Mouse (Mus musculus): ENCODE measurements at regions not wholly inside any gene's neighbourhood (a gene's known extent, or its start where the extent isn't known, plus 50 kb on each side); places are given as distances from the start of the nearest gene placed in this dataset.

DNA sequence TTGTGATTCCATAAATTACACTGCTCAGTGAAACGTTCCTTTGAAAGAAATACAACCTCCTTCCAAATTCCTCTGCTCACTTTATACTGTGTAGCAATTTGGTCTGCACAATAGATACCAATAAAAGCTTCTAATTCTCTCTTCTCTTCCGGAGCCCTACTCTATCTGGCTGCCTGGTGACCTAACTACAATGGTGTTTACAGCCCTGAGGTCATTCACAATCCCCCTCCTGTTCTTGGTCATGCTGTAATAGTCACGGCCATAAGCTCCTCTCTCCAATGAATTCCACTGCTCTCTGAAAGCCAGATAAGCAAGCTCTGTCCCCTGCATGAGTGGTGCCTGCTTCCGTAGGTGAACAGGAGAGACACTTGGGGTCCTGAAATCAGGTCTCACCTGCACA is 195.8 kb upstream of the Sox11 start:
- 28% methylated on average over 4 of the region's 4 CpGs for WGBS
- DNase-seq (ENCODE audit: low read depth, low spot score) = no peak

DNA sequence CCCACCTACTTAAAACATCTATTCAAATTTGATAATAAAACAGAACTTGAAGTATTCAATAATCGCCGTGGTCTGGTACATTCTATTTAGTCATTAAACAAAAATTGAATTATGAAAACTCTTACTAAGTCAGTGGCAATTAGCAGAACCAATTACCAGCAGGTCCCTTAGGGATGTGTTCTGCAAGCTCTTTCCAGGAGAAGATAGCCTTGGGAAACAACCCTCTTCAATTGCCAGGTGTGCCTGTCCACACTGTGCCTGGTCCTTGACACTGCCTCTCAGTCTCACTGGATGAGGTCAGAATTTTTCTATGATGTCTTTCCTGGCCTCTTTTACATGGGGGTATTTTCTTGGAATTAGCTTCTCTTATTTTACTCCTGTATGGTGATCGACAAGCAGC is 195.1 kb upstream of the Sox11 start:
- WGBS = 69% methylated on average over 3 of the region's 3 CpGs
- no peak for DNase-seq (ENCODE audit: low read depth, low spot score)

DNA sequence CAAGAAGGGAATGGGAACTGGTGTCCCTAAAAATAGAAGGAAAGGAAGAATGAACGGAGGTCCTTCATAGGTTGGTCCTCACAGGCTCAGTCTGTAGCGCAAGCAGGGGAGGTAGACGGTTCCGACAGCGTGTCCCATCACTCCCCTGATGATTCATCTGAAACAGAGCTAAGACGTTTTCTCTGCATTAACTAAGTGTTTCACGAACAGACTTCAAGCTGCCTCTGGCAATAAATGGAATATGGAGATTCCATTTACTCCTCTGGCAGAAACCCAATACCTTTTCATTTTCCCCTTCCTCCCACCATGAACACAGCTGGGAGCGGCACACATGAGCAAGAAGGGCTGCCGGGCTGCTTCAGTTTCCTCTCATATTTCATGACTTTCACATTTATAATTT is 194.6 kb upstream of the Sox11 start:
- WGBS = 52% methylated on average over 9 of the region's 9 CpGs
- no peak for DNase-seq (ENCODE audit: low read depth, low spot score)

DNA sequence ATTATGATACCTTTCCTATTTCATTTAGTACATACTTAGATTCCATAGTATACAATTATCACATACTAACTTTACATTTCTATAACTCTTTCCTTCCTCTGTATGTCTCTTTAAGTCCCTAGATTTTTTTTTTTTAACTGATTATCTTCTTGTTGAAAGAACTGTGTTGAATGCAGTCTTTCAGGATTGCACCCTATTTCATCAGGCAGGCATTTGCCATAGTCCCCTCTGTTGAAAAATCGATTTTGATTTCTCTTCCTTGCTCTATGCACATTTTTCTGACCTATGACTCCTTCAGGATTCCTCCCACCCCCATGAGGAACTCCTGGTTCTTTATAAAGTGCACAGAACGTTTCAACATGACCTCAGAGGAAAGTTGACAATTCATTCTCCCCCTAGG is 183.2 kb upstream of the Sox11 start:
- DNase-seq (ENCODE audit: low read depth, low spot score) = no peak
- 40% methylated on average over 2 of the region's 2 CpGs for WGBS

DNA sequence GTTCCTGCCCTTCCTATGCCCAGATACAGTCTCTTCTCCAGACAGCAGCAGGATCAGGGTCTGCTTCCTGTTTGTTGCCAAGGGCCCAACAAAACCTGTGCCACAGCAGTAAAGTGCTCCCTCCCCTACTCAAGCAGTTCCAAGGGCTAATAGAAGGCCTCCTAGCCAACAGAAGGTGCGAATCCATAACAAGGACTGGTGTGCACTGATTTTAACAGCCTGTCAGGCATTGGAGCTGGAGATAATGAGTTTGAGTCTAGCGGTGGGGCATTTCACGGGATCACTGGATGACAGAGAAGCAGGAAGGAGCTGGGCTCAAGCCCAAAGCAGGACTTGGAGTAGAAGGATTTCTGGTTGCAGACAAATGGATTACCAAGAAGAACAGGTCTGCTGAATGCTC is 170.9 kb upstream of the Sox11 start:
- WGBS = 70% methylated on average over 3 of the region's 3 CpGs
- DNase-seq (ENCODE audit: low read depth, low spot score) = no peak

DNA sequence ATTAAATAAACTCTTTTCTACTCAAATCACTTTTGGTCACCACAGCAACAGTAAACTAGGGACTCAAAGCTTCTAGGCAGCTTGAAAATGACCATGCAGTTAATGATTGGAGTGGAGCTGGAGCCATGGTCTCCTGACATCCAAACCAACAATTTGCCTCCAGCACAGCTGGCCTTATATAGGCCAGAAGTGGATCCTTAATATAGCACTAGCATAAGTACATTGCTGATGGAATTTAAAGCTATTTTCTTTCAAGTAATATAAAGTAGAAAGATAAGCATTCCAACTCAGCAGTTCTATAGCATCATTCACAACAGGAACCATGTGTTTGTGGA is 165.8 kb upstream of the Sox11 start:
- no peak for DNase-seq (ENCODE audit: low read depth, low spot score)

DNA sequence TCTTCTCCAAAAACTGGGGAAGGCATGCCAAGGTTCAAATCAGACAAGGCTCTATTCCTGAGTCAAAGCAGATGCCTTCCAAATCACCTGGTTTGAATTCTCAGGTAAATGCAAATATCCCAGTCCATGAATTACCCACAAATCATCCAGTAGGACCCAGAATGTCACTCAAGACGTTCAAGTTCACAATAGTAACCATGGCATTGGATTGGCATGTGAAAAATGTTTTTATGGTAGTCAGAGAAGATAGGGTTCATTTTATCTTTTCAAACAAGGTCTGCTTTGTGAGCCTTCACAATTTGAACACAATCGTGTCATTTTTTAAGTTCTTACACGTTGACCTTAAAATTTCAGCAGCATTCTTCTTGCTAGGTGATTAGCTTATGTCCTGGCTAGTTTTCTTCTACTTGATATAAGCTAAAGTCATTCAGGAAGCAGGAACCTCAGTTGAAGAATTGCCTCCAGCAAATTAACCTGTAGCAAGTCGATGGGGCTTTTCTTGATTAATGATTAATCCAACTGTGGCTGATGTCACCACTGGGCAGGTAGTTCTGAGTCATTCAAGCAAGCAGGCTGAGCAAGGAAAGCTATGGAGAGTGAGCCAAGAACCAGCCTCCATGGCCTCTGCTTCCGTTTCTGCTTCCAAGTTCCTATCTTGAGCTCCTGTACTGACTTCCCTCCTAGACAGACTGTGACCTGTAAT is 165.3 kb upstream of the Sox11 start:
- WGBS = 25% methylated on average over 5 of the region's 5 CpGs
- peak; percentile 68 for DNase-seq (ENCODE audit: low read depth, low spot score)

DNA sequence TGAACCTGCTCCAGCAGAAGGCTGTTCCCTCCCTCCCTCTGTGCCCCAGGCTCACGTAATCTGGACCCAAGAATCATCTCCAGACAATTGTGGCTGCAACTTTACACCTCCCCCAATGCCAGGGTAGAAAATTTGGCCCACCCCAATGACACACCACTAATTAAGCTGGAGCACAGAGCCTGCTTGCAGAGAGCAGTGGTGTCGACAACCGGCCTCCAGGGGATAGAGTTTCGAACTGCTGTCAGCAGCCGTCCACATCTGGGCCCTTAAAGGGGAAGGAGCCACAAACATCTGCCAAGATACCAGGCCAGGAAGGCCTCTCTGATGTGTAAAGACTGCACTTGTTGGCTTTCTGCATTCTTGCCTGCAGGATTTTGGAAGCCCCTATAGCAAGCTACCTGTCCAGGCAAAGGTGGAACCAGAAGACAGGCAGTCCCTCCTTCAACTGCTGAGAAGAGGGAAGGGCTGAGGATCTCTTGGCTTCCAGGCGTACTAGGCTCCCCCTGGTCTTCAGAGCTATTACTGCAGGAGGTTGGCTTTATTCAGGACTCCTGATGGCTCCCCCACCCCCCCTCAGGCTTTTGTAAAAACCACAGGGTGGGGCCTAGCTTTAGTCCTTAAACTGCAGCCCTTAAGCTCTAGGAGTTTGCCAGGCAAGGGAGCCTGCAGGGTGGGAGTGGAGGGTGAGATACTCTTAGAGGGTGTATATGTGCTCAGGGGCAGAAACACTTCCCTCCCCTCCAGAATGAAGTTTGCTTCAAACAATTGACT is 160.5 kb upstream of the Sox11 start:
- no peak for DNase-seq (ENCODE audit: low read depth, low spot score)
- WGBS = 60% methylated on average over 6 of the region's 6 CpGs

DNA sequence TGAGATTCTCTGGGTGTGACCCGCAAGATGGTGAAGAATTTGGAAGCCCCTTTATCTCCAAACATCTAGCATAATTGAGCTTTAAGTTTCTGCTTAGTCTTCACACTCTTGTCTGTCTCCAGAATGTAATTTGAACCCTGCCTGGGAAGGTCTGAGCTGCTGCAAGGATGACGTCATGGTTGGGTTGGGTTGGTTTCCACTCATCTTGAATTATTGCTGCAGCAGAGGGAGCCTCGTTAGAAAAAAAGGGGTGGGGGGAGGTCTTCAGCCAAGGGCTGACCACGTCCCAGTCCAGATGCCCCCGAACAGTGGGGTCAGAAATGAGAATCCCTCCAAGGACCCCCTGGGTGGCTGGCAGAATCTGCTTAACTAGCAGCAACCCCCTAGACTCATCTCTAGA is 158.1 kb upstream of the Sox11 start:
- 45% methylated on average over 5 of the region's 5 CpGs for WGBS
- DNase-seq (ENCODE audit: low read depth, low spot score) = no peak

DNA sequence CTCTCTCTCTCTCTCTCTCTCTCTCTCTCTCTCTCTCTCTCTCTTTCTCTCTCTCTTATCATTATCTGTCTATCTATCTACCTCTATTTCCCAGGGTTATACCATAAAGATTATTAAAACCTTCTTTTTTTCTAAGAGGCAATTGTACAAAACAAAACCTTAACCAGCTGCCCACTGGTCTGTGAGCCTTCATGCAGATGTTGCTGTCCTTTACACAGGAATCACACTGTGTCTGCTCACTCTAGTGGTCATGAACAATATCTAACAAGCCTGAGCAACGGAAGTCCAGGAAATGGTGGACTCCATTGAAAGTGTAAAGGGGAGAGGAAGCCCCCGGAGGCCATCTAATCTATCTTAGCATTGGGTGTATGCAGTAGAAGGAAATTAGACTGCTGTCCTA is 156.9 kb upstream of the Sox11 start:
- 58% methylated on average over 2 of the region's 2 CpGs for WGBS
- DNase-seq (ENCODE audit: low read depth, low spot score) = no peak

DNA sequence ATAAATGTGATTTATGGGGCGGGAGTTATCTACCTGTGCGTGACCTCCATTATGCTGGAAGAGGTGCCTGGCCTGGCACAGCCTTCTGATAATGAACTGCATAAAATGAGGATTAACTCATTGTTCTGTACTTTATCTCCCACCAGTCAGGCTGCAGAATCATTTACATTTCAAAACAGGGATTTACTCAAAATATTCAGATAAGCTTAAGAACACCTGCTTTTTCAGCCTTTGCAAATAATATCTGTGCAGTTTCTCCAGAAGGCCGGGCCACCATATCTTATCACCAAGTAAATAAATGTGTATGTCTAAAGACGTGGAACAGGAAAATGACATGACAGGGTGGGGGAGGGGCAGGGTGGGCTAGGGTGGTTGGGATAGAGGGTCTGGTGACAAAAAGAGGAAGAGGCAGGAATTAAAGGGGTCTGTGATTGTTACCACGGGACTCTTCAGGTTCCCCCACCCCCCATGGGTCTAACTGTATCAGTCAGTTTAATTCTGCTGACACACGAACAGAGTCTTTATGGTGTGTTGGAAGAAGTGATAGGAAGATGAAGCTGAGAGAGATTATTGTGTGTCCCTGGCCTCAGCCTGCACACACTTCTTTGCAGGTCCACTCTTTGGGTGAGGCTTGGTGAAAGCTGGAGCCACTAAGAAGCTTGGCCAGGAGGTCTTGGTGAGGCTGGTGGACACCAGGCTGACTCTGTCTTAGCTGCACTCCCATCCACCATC is 154.6 kb upstream of the Sox11 start:
- no peak for DNase-seq (ENCODE audit: low read depth, low spot score)
- 38% methylated on average over 6 of the region's 6 CpGs for WGBS

DNA sequence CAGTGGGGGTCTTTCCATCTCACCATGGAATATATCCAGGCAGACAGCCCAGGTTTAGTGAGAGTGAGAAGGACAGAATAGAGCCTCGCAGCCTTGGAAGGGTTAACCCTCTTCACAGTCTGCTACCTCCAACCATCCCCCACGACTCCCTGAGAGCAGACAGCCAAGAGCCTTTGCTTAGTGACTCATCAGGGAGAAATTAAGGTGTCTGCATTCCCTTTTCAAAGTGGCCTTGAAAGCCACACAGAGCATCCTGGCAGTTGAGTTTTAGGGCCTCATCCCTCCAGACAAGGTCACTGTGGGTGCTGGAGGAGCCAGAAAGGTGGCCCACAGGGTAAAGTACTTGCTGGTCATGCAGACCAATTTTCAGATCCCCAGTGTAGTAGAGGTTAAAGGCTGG is 149.9 kb upstream of the Sox11 start:
- no peak for DNase-seq (ENCODE audit: low read depth, low spot score)

DNA sequence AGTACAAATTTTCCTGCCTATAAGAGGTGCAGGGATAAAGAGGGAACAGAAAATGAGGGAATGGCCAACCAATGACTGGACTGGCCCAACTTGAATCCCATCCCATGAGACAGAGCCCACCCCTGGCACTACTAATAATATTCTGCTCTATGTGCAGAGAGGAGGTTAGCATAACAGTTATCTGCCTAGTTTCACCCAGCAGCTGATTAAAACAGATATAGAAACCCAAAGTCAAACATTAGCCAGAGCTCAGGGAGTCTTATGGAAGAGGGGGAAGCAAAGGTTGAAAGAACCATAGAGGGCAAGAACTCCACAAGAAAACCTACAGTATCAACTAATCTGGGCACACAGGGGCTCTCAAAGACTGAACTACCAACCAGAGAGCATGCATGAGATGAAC is 138.9 kb upstream of the Sox11 start:
- DNase-seq (ENCODE audit: low read depth, low spot score) = no peak

More for the DNA sequence above, 149.9 kb upstream of the Sox11 start:
- 30% methylated on average over 2 of the region's 2 CpGs for WGBS

DNA sequence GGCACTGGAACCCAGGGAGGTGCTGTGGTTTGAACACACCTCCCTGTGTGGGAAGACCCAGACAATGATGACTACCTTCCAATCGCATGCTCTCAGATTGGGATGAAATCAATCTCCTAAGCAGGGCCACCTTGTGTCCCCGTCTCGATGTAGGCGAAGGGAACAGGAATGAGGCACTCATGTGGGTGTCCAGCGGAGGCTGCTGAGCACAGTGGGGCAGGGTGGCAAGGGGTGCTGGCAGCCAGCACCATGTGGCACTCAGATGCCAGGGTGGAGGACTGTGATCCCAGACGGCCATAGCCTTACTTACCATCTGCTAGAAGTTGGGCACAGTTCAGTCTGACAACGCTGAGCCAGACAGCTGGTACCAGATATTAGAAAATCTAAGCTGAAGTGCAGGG is 137.2 kb upstream of the Sox11 start:
- no peak for DNase-seq (ENCODE audit: low read depth, low spot score)
- 87% methylated on average over 7 of the region's 7 CpGs for WGBS

DNA sequence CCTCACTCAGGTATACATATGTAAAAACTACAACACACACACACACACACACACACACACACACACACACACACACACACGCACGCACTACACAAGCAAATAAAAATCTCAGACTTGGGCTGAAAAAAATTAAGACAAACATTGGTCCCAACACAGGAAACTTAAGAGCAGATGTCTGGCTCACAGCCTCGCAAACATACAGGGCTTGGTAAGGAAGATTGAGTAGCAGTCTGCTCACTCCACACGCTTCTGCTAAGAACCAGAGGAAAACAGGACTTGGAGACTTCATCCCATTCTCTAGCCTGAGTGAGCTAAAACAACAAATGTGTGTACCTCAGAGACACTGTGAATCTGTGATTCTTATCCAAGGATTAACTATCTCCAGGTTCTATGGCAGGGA is 132.3 kb upstream of the Sox11 start:
- no peak for DNase-seq (ENCODE audit: low read depth, low spot score)
- WGBS = 25% methylated on average over 4 of the region's 4 CpGs

DNA sequence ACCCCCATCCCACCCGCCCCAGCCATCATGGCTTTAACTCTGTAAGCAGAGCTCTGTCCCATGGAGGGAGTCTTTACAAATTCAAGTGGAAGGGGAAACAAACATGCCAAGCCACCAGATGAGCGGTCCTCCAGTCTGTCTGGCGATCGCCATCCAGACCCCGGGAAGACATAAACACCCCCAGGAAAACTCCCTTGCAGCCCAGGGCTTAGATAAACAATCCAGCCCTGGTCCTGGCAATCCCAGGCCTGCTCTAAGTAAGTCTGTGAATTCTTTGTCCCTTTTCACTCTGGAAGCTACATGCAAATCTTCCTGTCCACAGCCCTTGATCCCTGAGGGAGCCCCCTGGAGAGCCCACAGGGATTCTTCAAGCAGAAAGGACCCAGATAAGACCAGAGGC is 129.2 kb upstream of the Sox11 start:
- DNase-seq (ENCODE audit: low read depth, low spot score) = no peak
- WGBS = 61% methylated on average over 5 of the region's 5 CpGs

DNA sequence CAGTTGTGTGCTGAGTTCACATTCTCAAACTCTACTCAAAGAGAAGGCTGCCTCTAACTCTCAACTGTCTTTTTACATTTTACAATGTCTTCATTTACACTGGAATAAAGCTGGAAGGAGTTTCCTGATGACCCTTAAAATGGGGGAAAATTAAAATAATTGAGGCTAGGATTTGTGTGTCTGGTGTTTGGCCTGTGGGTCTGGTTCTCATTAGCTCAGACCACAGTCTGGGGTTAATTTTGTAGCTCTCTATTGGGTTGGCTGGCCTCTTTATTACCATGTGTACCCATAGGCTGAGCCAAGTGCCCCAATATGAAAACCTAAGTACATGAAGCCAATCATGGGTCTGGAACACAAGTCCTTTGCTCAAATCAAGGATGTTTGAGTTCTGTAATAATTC is 128.0 kb upstream of the Sox11 start:
- DNase-seq (ENCODE audit: low read depth, low spot score) = no peak

DNA sequence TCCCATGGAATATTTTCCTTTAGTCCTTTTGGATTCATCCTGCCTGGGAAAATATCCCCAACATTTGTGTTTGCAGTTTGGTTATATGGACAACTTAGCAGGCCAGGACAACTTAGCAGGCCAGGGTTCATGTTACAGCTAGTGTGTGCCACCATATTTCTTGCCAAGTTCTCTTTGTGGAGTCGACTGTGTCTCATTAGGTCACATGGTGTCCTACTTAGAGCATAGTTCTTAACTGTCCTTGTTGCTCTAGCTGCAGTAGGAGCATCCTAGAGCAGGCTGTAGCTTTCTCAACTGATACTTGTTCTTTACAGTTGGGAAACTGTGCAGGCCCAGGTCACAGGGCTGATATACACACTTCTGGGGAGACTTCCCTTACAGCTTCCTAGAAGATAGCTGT is 126.4 kb upstream of the Sox11 start:
- WGBS = 48% methylated on average over 1 of the region's 1 CpGs
- no peak for DNase-seq (ENCODE audit: low read depth, low spot score)

DNA sequence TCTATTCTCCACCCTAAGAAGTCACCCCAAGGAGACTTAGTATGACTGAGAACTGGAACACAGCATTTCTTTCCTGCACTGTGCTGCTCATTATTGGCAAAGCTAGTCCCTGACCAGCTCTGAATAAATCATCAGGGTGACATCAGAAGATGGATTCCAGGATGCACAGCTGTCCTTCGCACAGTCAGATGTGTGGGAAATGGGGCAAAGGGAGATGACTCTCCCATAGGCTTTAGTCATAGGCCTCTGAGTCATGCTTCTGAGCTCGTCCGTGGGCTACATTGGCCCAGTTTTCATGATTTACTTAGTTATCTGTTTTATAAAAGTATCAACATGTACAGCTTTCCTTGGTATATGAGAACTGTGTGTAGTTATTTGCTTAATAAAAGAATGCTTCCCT is 125.8 kb upstream of the Sox11 start:
- WGBS = 74% methylated on average over 3 of the region's 3 CpGs
- DNase-seq (ENCODE audit: low read depth, low spot score) = no peak

DNA sequence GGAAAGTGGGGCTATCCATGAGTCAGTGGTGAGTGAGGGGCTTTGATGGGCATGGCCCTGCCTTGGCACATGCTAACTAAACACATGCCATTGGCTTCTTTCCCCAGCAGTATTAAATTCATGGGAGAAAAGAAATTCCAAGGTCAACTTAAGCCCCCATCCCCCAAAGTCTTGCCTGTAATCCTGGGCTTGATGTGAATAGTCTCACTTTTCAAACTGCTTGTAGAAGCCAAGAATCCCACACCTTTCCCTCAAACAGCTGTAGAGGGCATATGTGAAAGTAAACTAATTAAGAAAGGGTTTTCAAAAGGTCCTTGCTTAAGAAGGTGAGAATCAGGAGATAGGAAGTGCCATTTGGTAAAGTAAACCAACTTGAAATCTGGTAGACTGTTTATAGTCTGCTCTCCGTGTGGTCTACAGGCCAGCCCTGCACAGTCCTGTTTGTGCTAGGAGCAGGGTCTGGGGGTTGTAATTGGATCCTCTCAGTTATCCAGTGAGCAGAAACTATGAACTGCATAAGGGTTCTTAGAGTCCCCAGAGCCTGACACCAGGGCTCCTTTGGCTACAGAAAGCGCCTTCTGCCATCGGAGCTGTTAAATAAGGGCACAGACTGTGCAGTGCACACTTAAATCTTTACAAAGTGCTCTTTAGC is 123.3 kb upstream of the Sox11 start:
- WGBS = 67% methylated on average over 3 of the region's 3 CpGs
- DNase-seq (ENCODE audit: low read depth, low spot score) = no peak

DNA sequence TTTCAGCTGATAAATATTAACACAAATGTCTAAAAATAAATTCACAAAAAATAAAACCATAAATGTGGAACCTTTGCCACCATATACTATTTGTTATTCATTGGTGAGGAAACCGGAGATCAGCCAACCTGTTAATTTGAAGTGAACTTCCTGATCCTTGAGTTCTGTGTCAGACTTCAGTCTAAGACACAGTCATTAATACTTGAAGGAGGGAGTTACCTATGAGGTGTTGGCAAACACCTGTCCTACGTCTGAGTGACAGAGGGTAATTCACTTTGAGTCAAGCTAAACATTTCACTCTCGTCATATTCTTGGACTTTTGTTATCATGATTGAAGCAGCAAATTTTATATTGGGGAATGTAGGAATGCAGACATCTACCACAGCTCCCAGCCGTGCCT is 116.3 kb upstream of the Sox11 start:
- 30% methylated on average over 4 of the region's 4 CpGs for WGBS

More for the DNA sequence above, 116.3 kb upstream of the Sox11 start:
- no peak for DNase-seq (ENCODE audit: low read depth, low spot score)

All from large intestine, adult 2 months (tissue).